Comparison of ENCODE assay signal across 11 mouse cellular contexts in the genomic region with DNA sequence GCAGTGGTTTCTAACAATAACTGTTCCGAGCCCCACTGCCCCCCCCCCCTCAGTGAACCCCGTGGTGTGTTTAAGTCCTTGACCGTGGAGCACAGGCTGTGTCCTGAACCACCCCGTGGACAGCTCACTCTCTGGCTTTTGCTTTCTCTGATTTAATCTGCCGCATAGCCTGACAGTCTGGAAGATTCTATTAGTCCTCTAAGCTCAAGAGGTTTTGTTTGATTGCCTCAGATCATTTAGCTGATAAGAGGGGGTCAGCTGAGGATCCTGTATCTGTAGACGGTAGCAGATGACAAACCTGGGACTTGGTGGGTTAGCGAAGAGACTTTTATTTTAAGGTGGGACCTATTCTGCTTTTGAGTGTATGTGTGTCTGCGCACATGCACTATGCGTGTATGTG. TPM values are rescaled to one million over a fixed set of nuclear protein-coding genes. Genes with fewer than 3 reads are reported as not detected.
DNase-seq lines count a peak whose midpoint lies in the region; ATAC-seq and TF ChIP-seq lines count a peak whose summit lies in the region.
"Had no signal": no experiment of that assay in that cellular context is flagged by ENCODE, and none has a peak within 500 bp of the region (broad histone marks: within the 10 kb centered on the region; RNA-seq: fewer than 3 reads in every experiment).

No protein-coding gene starts in this region.

- no peak for TF ChIP-seq CTCF in hindbrain, postnatal 0 days (IDR thresholded peaks at IDR 0.05; ENCODE audit: low read depth)

- no peak overlapping the region for H3K4me3 ChIP-seq in hindbrain, embryonic 13.5 days
- H3K4me3 ChIP-seq in hindbrain, postnatal 0 days (ENCODE audit: low read length), result no peak overlapping the region
- H3K4me3 ChIP-seq in limb, embryonic 11.5 days (ENCODE audit: low read depth, low read length), result no peak overlapping the region
- no peak overlapping the region for H3K4me3 ChIP-seq in forebrain, embryonic 11.5 days (ENCODE audit: low read depth, low read length)

- no peaks in the 10 kb centered on the region for H3K36me3 ChIP-seq in hindbrain, embryonic 13.5 days
- H3K36me3 ChIP-seq in hindbrain, postnatal 0 days (ENCODE audit: insufficient read depth, low read length), result no peaks in the 10 kb centered on the region
- no peaks in the 10 kb centered on the region for H3K36me3 ChIP-seq in limb, embryonic 11.5 days (ENCODE audit: control insufficient read depth, insufficient read depth, low read length)
- no peaks in the 10 kb centered on the region for H3K36me3 ChIP-seq in forebrain, embryonic 11.5 days (ENCODE audit: control insufficient read depth, insufficient read depth, low read length)

- no peak overlapping the region for H3K4me2 ChIP-seq in hindbrain, embryonic 13.5 days
- no peak overlapping the region for H3K4me2 ChIP-seq in hindbrain, postnatal 0 days (ENCODE audit: low read depth, low read length)
- H3K4me2 ChIP-seq in limb, embryonic 11.5 days (ENCODE audit: low read depth, severe bottlenecking), result peak overlapping the region; percentile 15; the same call in 1 of the 2 replicates
- no peak overlapping the region for H3K4me2 ChIP-seq in forebrain, embryonic 11.5 days (ENCODE audit: low read depth, low read length, severe bottlenecking)
- H3K4me2 ChIP-seq: lung, embryonic 14.5 days had no signal

- WGBS in hindbrain, embryonic 13.5 days, result 48% methylated on average over 9 of the region's 9 CpGs
- WGBS in hindbrain, postnatal 0 days, result 52% methylated on average over 9 of the region's 9 CpGs
- 46% methylated on average over 9 of the region's 9 CpGs for WGBS in limb, embryonic 11.5 days
- 60% methylated on average over 9 of the region's 9 CpGs for WGBS in forebrain, embryonic 11.5 days

- DNase-seq in adrenal gland, adult 2 months, result peak; percentile 28
- no peak for DNase-seq in adrenal gland, adult 18-20 months (ENCODE audit: low spot score in 2 of 2)
- no peak for DNase-seq in hindbrain, postnatal 0 days (ENCODE audit: low spot score)
- DNase-seq in retina, postnatal 1 day, result peak; percentile 29
- DNase-seq in retina, embryonic 14.5 days (ENCODE audit: low spot score), result no peak
- DNase-seq in limb, embryonic 11.5 days (ENCODE audit: low spot score), result no peak
- DNase-seq in forebrain, embryonic 11.5 days (ENCODE audit: low spot score), result no peak
- DNase-seq: forebrain, postnatal 0 days; right cerebral cortex, adult 18-20 months had no signal

- H3K27ac ChIP-seq in hindbrain, embryonic 13.5 days, result peak overlapping the region; percentile 58; the same call in 1 of the 2 replicates
- H3K27ac ChIP-seq in hindbrain, postnatal 0 days, result no peak overlapping the region
- H3K27ac ChIP-seq in limb, embryonic 11.5 days (replicated peaks; ENCODE audit: low read depth, low read length), result no peak overlapping the region; the same call in 1 of the 2 replicates
- H3K27ac ChIP-seq in forebrain, embryonic 11.5 days (ENCODE audit: low read depth, low read length), result no peak overlapping the region

- H3K4me1 ChIP-seq in hindbrain, embryonic 13.5 days (replicated peaks), result peaks cover 59% of the 10 kb centered on the region
- peaks cover 17% of the 10 kb centered on the region for H3K4me1 ChIP-seq in hindbrain, postnatal 0 days (ENCODE audit: insufficient read depth, low read length)
- H3K4me1 ChIP-seq in limb, embryonic 11.5 days (ENCODE audit: control insufficient read depth, insufficient read depth, low read length), result peaks cover 43% of the 10 kb centered on the region
- peaks cover 7% of the 10 kb centered on the region for H3K4me1 ChIP-seq in forebrain, embryonic 11.5 days (replicated peaks; ENCODE audit: control insufficient read depth, insufficient read depth, low read length)

- no peaks in the 10 kb centered on the region for H3K27me3 ChIP-seq in hindbrain, embryonic 13.5 days
- no peaks in the 10 kb centered on the region for H3K27me3 ChIP-seq in hindbrain, postnatal 0 days (ENCODE audit: insufficient read depth, low read length)
- no peaks in the 10 kb centered on the region for H3K27me3 ChIP-seq in limb, embryonic 11.5 days (ENCODE audit: control insufficient read depth, insufficient read depth, low read length)
- no peaks in the 10 kb centered on the region for H3K27me3 ChIP-seq in forebrain, embryonic 11.5 days (ENCODE audit: control insufficient read depth, insufficient read depth, low read length)

- H3K9me3 ChIP-seq in hindbrain, embryonic 13.5 days, result no peaks in the 10 kb centered on the region
- no peaks in the 10 kb centered on the region for H3K9me3 ChIP-seq in hindbrain, postnatal 0 days (ENCODE audit: low read length)
- H3K9me3 ChIP-seq in limb, embryonic 11.5 days (ENCODE audit: control insufficient read depth, low read length), result no peaks in the 10 kb centered on the region
- H3K9me3 ChIP-seq in forebrain, embryonic 11.5 days (ENCODE audit: control insufficient read depth, low read length), result no peaks in the 10 kb centered on the region

- ATAC-seq in hindbrain, embryonic 13.5 days (ENCODE audit: low FRiP score), result no peak
- ATAC-seq in hindbrain, postnatal 0 days, result no peak
- ATAC-seq in limb, embryonic 11.5 days (ENCODE audit: insufficient number of reproducible peaks, low FRiP score, low TSS enrichment, low read depth), result peak; percentile 19; the same call in 1 of the 2 replicates
- ATAC-seq in forebrain, embryonic 11.5 days (replicated peaks; ENCODE audit: low FRiP score), result no peak
- ATAC-seq: forebrain, postnatal 0 days had no signal

- no peak overlapping the region for H3K9ac ChIP-seq in hindbrain, embryonic 13.5 days
- no peak overlapping the region for H3K9ac ChIP-seq in hindbrain, postnatal 0 days (replicated peaks; ENCODE audit: low read length)
- H3K9ac ChIP-seq in limb, embryonic 11.5 days (ENCODE audit: low read length), result no peak overlapping the region
- no peak overlapping the region for H3K9ac ChIP-seq in forebrain, embryonic 11.5 days (ENCODE audit: low read length)
- H3K9ac ChIP-seq: forebrain, postnatal 0 days; lung, embryonic 14.5 days had no signal

RNA-seq across cellular contexts. Expression of gene Eya2, which starts 59.3 kb away (rescaled TPM):
- total RNA-seq in adrenal gland, adult 2 months (2021), result 1 to 10 TPM; 2.9 to 3.8 TPM
- polyA plus RNA-seq in adrenal gland, adult 2 months (2012; rRNA removed), result 5.6 and 7.8 TPM in 2 replicates
- 1 to 10 TPM; 4.4 to 5.9 TPM for total RNA-seq in adrenal gland, adult 18-20 months (2021)
- 12.8 and 13.1 TPM in 2 replicates for polyA plus RNA-seq in hindbrain, embryonic 13.5 days (2015; fragmentation: Nextera tagmentation; extraction: Ambion mirVana)
- total RNA-seq in hindbrain, postnatal 0 days (2014; rRNA removed), result 12.1 and 20.1 TPM in 2 replicates
- 9.9 and 10.0 TPM in 2 replicates for polyA plus RNA-seq in hindbrain, postnatal 0 days (2015; fragmentation: Nextera tagmentation; extraction: Ambion mirVana)
- 8.8 and 13.0 TPM in 2 replicates for polyA plus RNA-seq in limb, embryonic 11.5 days (2014; fragmentation: Nextera tagmentation; extraction: Ambion mirVana)
- 10.3 TPM in 2 replicates for polyA plus RNA-seq in forebrain, embryonic 11.5 days (2014; fragmentation: Nextera tagmentation; extraction: Ambion mirVana)

Comparison
In these comparisons a context has a peak if more than half of its experiments do, and no peak if none do; other contexts are left out.
1. DNase-seq: peak in adrenal gland, adult 2 months (single experiment) and retina, postnatal 1 day (single experiment); none in adrenal gland, adult 18-20 months (0 of 2), hindbrain, postnatal 0 days (single experiment), retina, embryonic 14.5 days (single experiment), limb, embryonic 11.5 days (single experiment) and forebrain, embryonic 11.5 days (single experiment).